Mouse (Mus musculus) bone marrow, adult 2 months (tissue): Measurements from ENCODE around the gene A830031A19Rik.

ENCODE experiments used
- CTCF ChIP-seq: fragments of 200-500 bp; IDR thresholded peaks from 2 replicates; pipeline ENCODE4 v1.5.1; 2011; ENCODE audit warnings: low read length, control low read depth; ENCODE audit not compliant: control insufficient read depth, insufficient read depth
- POLR2A ChIP-seq: fragments of 200-500 bp; IDR thresholded peaks from 2 replicates; pipeline ENCODE4 v1.6.1; 2011; ENCODE audit warnings: low read depth, mild to moderate bottlenecking, control low read depth, low read length, borderline replicate concordance; ENCODE audit not compliant: control insufficient read depth

DNA sequence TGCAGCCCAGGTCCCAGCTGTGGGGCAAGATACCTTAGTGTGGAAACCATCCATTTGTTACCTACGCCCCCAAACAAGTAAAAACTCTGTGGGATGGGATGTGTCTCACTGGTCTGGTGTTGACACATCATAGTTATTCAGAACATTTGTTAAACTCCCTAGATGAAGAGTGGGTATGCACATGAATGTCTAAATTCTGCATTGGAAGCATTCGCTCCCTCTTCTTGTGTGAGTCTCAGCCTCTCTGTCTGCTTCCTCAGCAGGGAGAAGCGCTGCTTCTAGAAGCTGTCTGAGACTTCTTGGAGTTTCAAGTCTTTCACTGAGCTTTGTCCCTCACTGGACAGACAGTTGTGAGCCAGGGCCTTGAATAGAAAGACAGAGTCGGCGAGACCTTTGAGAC lies 65.9 kb downstream of the A830031A19Rik start:
- TF ChIP-seq CTCF (no peak), POLR2A (no peak)
